Mouse (Mus musculus) lung, postnatal 10 days (tissue): ENCODE data around the gene Cfap58.

Experiments
- DNase-seq: peaks from one replicate; pipeline ENCODE4 v3.0.0; 2021

The Cfap58 gene

GRCm38 (mm10) chr19:47918016-47918415 lies 19.5 kb upstream of the Cfap58 start:
- DNase-seq: no peak

- DNase-seq: no peak
These were observed 18.9 kb upstream of the Cfap58 start for GRCm38 (mm10) chr19:47918455-47919101.

- peak; percentile 92 for DNase-seq
These were observed 18.1 kb upstream of the Cfap58 start, which contains the start of the genes Cfap43 and Itprip for GRCm38 (mm10) chr19:47919126-47919965. Cfap43 (minus strand) TSS chr19:47919287. Itprip (minus strand) TSS chr19:47919299.

- DNase-seq: peak; percentile 82
These were observed 17.5 kb upstream of the Cfap58 start for GRCm38 (mm10) chr19:47919966-47920375.

GRCm38 (mm10) chr19:47925819-47926218 lies 11.7 kb upstream of the Cfap58 start:
- no peak for DNase-seq

- DNase-seq: no peak
These were observed 10.4 kb upstream of the Cfap58 start for GRCm38 (mm10) chr19:47927032-47927431.

GRCm38 (mm10) chr19:47929043-47929442 lies 8.4 kb upstream of the Cfap58 start:
- DNase-seq: peak; percentile 62

- peak; percentile 68 for DNase-seq
These were observed 5.4 kb upstream of the Cfap58 start for GRCm38 (mm10) chr19:47931982-47932638.

- no peak for DNase-seq
These were observed 3.3 kb upstream of the Cfap58 start for GRCm38 (mm10) chr19:47934146-47934545.

GRCm38 (mm10) chr19:47934636-47935238 lies 2.7 kb upstream of the Cfap58 start:
- DNase-seq: no peak

GRCm38 (mm10) chr19:47935530-47935929 lies 1.9 kb upstream of the Cfap58 start:
- no peak for DNase-seq

GRCm38 (mm10) chr19:47936490-47936889 lies 985 bp upstream of the Cfap58 start:
- DNase-seq: no peak

- DNase-seq: no peak
These were observed 537 bp upstream of the Cfap58 start for GRCm38 (mm10) chr19:47936938-47937337.

- DNase-seq: no peak
These were observed 1.9 kb downstream of the Cfap58 start for GRCm38 (mm10) chr19:47939361-47939760.

GRCm38 (mm10) chr19:47946821-47947465 lies 9.5 kb downstream of the Cfap58 start:
- DNase-seq: peak; percentile 26

- no peak for DNase-seq
These were observed 13.5 kb downstream of the Cfap58 start for GRCm38 (mm10) chr19:47950946-47951345.

- no peak for DNase-seq
These were observed 15.7 kb downstream of the Cfap58 start for GRCm38 (mm10) chr19:47953169-47953568.

- DNase-seq: no peak
These were observed 20.7 kb downstream of the Cfap58 start for GRCm38 (mm10) chr19:47958181-47958580.

GRCm38 (mm10) chr19:47968993-47969659 lies 31.7 kb downstream of the Cfap58 start:
- DNase-seq: no peak

- DNase-seq: no peak
These were observed 33.6 kb downstream of the Cfap58 start for GRCm38 (mm10) chr19:47971066-47971465.

- no peak for DNase-seq
These were observed 40.7 kb downstream of the Cfap58 start for GRCm38 (mm10) chr19:47978109-47978701.

GRCm38 (mm10) chr19:47979446-47979845 lies 42.0 kb downstream of the Cfap58 start:
- DNase-seq: no peak
